Mouse (Mus musculus): ENCODE data around the gene D11Wsu47e.

DNA sequence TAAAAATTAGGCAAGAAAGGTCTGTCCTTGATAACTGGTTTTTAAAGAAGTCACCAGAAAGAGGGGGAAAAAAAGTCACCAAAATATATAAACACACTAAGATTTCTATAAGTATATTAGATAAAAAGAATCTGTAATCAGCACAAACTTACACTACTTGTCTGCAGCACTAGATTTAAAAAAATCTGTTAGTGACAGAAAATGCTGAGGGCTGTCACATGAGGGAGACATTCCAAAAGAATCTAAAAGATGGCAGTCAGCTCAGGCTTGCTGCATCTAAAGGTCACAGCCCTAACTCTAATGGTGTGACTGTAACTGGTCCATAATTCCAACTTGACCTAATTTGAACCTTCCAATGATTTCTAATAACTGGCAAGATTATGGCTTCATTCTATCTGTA lies 2.2 kb upstream of the D11Wsu47e start:
- TF ChIP-seq CTCF (IDR thresholded peaks at IDR 0.05; ENCODE audit: borderline replicate concordance, control insufficient read depth, extremely low read depth, insufficient read depth, low read length, poor library complexity) (no peak), POLR2A (IDR thresholded peaks at IDR 0.05; ENCODE audit: control insufficient read depth, extremely low read depth, insufficient read depth, low read length, poor library complexity) (no peak)

All from thymus, adult 2 months (tissue).